Mouse (Mus musculus): Measurements from ENCODE around the gene Synpo2. TPM values are rescaled to one million over a fixed set of nuclear protein-coding genes. Genes with fewer than 3 reads are reported as not detected.

Synpo2 gene
- polyA plus RNA-seq, 1 experiment from 2014 or later, result 0.23 TPM

- Histone ChIP-seq H3K79me2 (ENCODE audit: inconsistent target) (no peaks in the 10 kb centered on the region), H3K36me3 (ENCODE audit: inconsistent target) (no peaks in the 10 kb centered on the region), H3K4me3 (ENCODE audit: inconsistent target) (no peak overlapping the region), H3K27ac (no peak overlapping the region)
- WGBS (ENCODE audit: missing documents), result 47% methylated on average over 16 of the region's 16 CpGs
Observed at GRCm38 (mm10) chr3:123234191-123234836, 1.6 kb downstream of the Synpo2 start.

GRCm38 (mm10) chr3:123231639-123232038, 4.3 kb downstream of the Synpo2 start:
- Histone ChIP-seq H3K36me3 (ENCODE audit: inconsistent target) (no peaks in the 10 kb centered on the region), H3K27ac (no peak overlapping the region), H3K4me3 (ENCODE audit: inconsistent target) (no peak overlapping the region), H3K79me2 (ENCODE audit: inconsistent target) (no peaks in the 10 kb centered on the region)
- WGBS (ENCODE audit: missing documents), result 100% methylated on average over 2 of the region's 2 CpGs

- 91% methylated on average over 3 of the region's 3 CpGs for WGBS (ENCODE audit: missing documents)
- Histone ChIP-seq H3K79me2 (ENCODE audit: inconsistent target) (no peaks in the 10 kb centered on the region), H3K36me3 (ENCODE audit: inconsistent target) (no peaks in the 10 kb centered on the region), H3K4me3 (ENCODE audit: inconsistent target) (no peak overlapping the region), H3K27ac (no peak overlapping the region)
Observed at GRCm38 (mm10) chr3:123227276-123227675, 8.7 kb downstream of the Synpo2 start.

GRCm38 (mm10) chr3:123218646-123219045, 17.3 kb downstream of the Synpo2 start:
- Histone ChIP-seq H3K4me3 (ENCODE audit: inconsistent target) (no peak overlapping the region), H3K36me3 (ENCODE audit: inconsistent target) (no peaks in the 10 kb centered on the region), H3K79me2 (ENCODE audit: inconsistent target) (no peaks in the 10 kb centered on the region), H3K27ac (no peak overlapping the region)
- WGBS (ENCODE audit: missing documents), result 73% methylated on average over 6 of the region's 6 CpGs

GRCm38 (mm10) chr3:123208891-123209290, 27.1 kb downstream of the Synpo2 start:
- Histone ChIP-seq H3K79me2 (ENCODE audit: inconsistent target) (no peaks in the 10 kb centered on the region), H3K27ac (no peak overlapping the region)
- WGBS (ENCODE audit: missing documents), result 42% methylated on average over 4 of the region's 4 CpGs

GRCm38 (mm10) chr3:123207386-123207785, 28.6 kb downstream of the Synpo2 start:
- H3K36me3 ChIP-seq (ENCODE audit: inconsistent target), result no peaks in the 10 kb centered on the region
- H3K4me3 ChIP-seq (ENCODE audit: inconsistent target), result no peak overlapping the region
- WGBS (ENCODE audit: missing documents), result 17% methylated on average over 5 of the region's 5 CpGs
- no peaks in the 10 kb centered on the region for H3K79me2 ChIP-seq (ENCODE audit: inconsistent target)
- no peak overlapping the region for H3K27ac ChIP-seq

More at GRCm38 (mm10) chr3:123208891-123209290, 27.1 kb downstream of the Synpo2 start:
- Histone ChIP-seq H3K36me3 (ENCODE audit: inconsistent target) (no peaks in the 10 kb centered on the region), H3K4me3 (ENCODE audit: inconsistent target) (no peak overlapping the region)

GRCm38 (mm10) chr3:123205485-123205884, 30.5 kb downstream of the Synpo2 start:
- 91% methylated on average over 7 of the region's 7 CpGs for WGBS (ENCODE audit: missing documents)
- Histone ChIP-seq H3K27ac (no peak overlapping the region), H3K4me3 (ENCODE audit: inconsistent target) (no peak overlapping the region), H3K79me2 (ENCODE audit: inconsistent target) (no peaks in the 10 kb centered on the region), H3K36me3 (ENCODE audit: inconsistent target) (no peaks in the 10 kb centered on the region)

GRCm38 (mm10) chr3:123205065-123205464, 30.9 kb downstream of the Synpo2 start:
- no peaks in the 10 kb centered on the region for H3K36me3 ChIP-seq (ENCODE audit: inconsistent target)
- 97% methylated on average over 6 of the region's 6 CpGs for WGBS (ENCODE audit: missing documents)
- H3K27ac ChIP-seq, result no peak overlapping the region
- no peaks in the 10 kb centered on the region for H3K79me2 ChIP-seq (ENCODE audit: inconsistent target)
- H3K4me3 ChIP-seq (ENCODE audit: inconsistent target), result no peak overlapping the region

- WGBS (ENCODE audit: missing documents), result 93% methylated on average over 4 of the region's 4 CpGs
- Histone ChIP-seq H3K27ac (no peak overlapping the region), H3K79me2 (ENCODE audit: inconsistent target) (no peaks in the 10 kb centered on the region), H3K4me3 (ENCODE audit: inconsistent target) (no peak overlapping the region), H3K36me3 (ENCODE audit: inconsistent target) (no peaks in the 10 kb centered on the region)
Observed at GRCm38 (mm10) chr3:123204658-123205057, 31.3 kb downstream of the Synpo2 start.

- 15% methylated on average over 2 of the region's 2 CpGs for WGBS (ENCODE audit: missing documents)
- H3K27ac ChIP-seq, result no peak overlapping the region
Observed at GRCm38 (mm10) chr3:123201798-123202197, 34.2 kb downstream of the Synpo2 start.

GRCm38 (mm10) chr3:123193740-123194139, 42.2 kb downstream of the Synpo2 start:
- WGBS (ENCODE audit: missing documents), result 91% methylated on average over 4 of the region's 4 CpGs
- H3K27ac ChIP-seq, result no peak overlapping the region

More at GRCm38 (mm10) chr3:123201798-123202197, 34.2 kb downstream of the Synpo2 start:
- no peaks in the 10 kb centered on the region for H3K36me3 ChIP-seq (ENCODE audit: inconsistent target)
- no peaks in the 10 kb centered on the region for H3K79me2 ChIP-seq (ENCODE audit: inconsistent target)
- no peak overlapping the region for H3K4me3 ChIP-seq (ENCODE audit: inconsistent target)

GRCm38 (mm10) chr3:123191602-123192001, 44.3 kb downstream of the Synpo2 start:
- Histone ChIP-seq H3K27ac (no peak overlapping the region), H3K36me3 (ENCODE audit: inconsistent target) (no peaks in the 10 kb centered on the region), H3K4me3 (ENCODE audit: inconsistent target) (no peak overlapping the region), H3K79me2 (ENCODE audit: inconsistent target) (no peaks in the 10 kb centered on the region)

More at GRCm38 (mm10) chr3:123193740-123194139, 42.2 kb downstream of the Synpo2 start:
- Histone ChIP-seq H3K79me2 (ENCODE audit: inconsistent target) (no peaks in the 10 kb centered on the region), H3K36me3 (ENCODE audit: inconsistent target) (no peaks in the 10 kb centered on the region), H3K4me3 (ENCODE audit: inconsistent target) (no peak overlapping the region)

GRCm38 (mm10) chr3:123190329-123190728, 45.6 kb downstream of the Synpo2 start:
- H3K4me3 ChIP-seq (ENCODE audit: inconsistent target), result no peak overlapping the region
- H3K36me3 ChIP-seq (ENCODE audit: inconsistent target), result no peaks in the 10 kb centered on the region
- WGBS (ENCODE audit: missing documents), result 96% methylated on average over 6 of the region's 6 CpGs
- H3K27ac ChIP-seq, result no peak overlapping the region
- no peaks in the 10 kb centered on the region for H3K79me2 ChIP-seq (ENCODE audit: inconsistent target)

GRCm38 (mm10) chr3:123189826-123190225, 46.1 kb downstream of the Synpo2 start:
- Histone ChIP-seq H3K27ac (no peak overlapping the region), H3K4me3 (ENCODE audit: inconsistent target) (no peak overlapping the region), H3K36me3 (ENCODE audit: inconsistent target) (no peaks in the 10 kb centered on the region), H3K79me2 (ENCODE audit: inconsistent target) (no peaks in the 10 kb centered on the region)
- WGBS (ENCODE audit: missing documents), result 100% methylated on average over 1 of the region's 1 CpGs

GRCm38 (mm10) chr3:123188616-123189230, 47.2 kb downstream of the Synpo2 start:
- Histone ChIP-seq H3K36me3 (ENCODE audit: inconsistent target) (no peaks in the 10 kb centered on the region), H3K27ac (no peak overlapping the region), H3K79me2 (ENCODE audit: inconsistent target) (no peaks in the 10 kb centered on the region), H3K4me3 (ENCODE audit: inconsistent target) (no peak overlapping the region)
- WGBS (ENCODE audit: missing documents), result 96% methylated on average over 11 of the region's 12 CpGs

Measured in macrophage (primary cell).